Mouse (Mus musculus) T-helper 17 cell (primary cell): Measurements from ENCODE around the gene Bnc1.

Experiments used
- in situ Hi-C, 2 experiments: fragments of 300-600 bp; cut with MboI, MseI; formaldehyde crosslinking; loops; 1 replicate in 1 of 2; 2 replicates in 1 of 2; pipeline ENCODE4 v1.15.1; 2025; ENCODE audit warnings: high pct_unique_total_duplicates in 2 of 2

Bnc1 gene

GRCm38 (mm10) chr7:81974616-81975015 is 17.5 kb downstream of the Bnc1 start:
- in situ Hi-C loops = loop anchor here in 1 of 2 experiments (10.0 kb wide), 1 partner anchor 130 kb away; no protein-coding TSS in a partner anchor

- in situ Hi-C loops = loop anchor here in 1 of 2 experiments (10.0 kb wide), 1 partner anchor 131 kb away; no protein-coding TSS in a partner anchor
Observed at GRCm38 (mm10) chr7:81973939-81974338, 18.2 kb downstream of the Bnc1 start.

- in situ Hi-C loops = loop anchor here in 1 of 2 experiments (10.0 kb wide), 1 partner anchor 131 kb away; no protein-coding TSS in a partner anchor
Observed at GRCm38 (mm10) chr7:81973339-81973738, 18.8 kb downstream of the Bnc1 start.

DNA sequence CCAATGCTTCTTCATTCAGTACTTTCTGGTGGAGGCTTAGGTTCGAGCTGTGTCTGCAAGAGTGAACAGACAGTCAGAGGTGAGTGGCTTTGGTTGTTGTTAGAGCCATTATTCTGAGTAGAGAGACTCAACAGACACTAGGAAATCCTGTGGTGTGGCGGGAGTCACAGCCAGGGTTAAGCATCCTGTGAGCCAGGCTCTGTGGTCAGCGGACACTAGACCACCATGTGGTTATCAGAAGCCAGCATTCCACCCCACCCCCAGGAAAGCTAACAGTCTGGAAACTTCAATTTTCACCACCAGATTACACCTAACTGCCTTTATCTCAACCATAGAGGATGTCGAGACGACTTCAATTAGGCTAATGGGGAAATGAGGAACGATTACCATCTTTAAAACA is 23.1 kb downstream of the Bnc1 start:
- in situ Hi-C loops = no loop called here

DNA sequence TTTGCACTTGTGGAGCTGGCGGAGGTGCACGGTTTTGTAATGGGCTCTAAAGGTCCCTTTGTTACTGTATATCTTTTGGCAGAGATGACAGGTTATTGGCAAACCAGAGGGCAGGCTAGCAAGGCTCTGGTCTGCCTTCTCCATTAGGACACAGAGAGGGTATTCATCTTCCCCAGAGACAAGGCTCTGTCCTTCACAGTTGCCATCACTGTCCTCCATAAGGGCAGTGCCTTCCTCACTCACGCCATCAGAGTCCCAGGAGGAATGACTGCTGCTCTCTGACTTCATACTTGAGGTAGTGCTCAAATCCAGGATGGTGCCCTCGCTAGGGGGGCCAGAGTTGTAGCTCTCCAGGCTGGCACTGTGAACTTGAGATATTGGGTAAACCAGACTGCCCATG is 23.6 kb downstream of the Bnc1 start:
- in situ Hi-C loops = no loop called here

- in situ Hi-C loops = no loop called here
Observed at GRCm38 (mm10) chr7:81966195-81966594, 25.9 kb downstream of the Bnc1 start.

GRCm38 (mm10) chr7:81959704-81960103 is 32.4 kb downstream of the Bnc1 start:
- in situ Hi-C loops = loop anchor here (5.0 to 10.0 kb wide), 5 partner anchors 145 to 318 kb away; no protein-coding TSS in a partner anchor

DNA sequence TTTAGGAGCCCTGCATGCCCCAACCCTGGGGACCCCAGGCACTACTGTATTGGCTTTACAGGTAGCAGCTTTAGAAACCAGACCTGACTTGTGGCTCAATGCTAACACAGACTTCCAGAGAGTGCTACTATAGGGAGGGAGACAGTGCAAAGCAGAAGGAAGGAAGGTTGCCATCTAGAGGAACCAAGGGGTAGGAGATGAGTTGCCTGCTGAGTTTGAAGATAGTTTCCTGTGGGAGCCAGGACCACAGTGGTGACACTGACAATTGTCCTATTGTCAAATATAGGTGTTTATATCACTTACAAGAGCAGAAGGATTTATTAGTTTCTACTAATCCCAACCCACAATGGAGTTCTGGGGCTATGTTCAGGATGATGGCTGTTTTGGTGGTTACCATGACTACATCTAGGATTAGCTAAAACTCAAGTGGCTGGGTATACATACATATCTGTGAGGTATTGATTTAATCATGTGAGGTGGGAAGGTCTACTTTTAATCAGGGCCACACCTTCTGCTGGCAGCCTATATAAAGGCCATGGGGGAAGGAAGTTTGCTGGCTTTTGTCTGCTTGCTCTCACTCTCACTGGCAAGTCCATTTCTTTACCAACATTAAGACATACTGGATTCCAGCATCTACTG is 37.8 kb downstream of the Bnc1 start:
- in situ Hi-C loops = loop anchor here in 1 of 2 experiments (10.0 kb wide), 1 partner anchor 150 kb away; no protein-coding TSS in a partner anchor

- in situ Hi-C loops = loop anchor here in 1 of 2 experiments (10.0 kb wide), 1 partner anchor 154 kb away; no protein-coding TSS in a partner anchor
Observed at GRCm38 (mm10) chr7:81950499-81950898, 41.6 kb downstream of the Bnc1 start.

DNA sequence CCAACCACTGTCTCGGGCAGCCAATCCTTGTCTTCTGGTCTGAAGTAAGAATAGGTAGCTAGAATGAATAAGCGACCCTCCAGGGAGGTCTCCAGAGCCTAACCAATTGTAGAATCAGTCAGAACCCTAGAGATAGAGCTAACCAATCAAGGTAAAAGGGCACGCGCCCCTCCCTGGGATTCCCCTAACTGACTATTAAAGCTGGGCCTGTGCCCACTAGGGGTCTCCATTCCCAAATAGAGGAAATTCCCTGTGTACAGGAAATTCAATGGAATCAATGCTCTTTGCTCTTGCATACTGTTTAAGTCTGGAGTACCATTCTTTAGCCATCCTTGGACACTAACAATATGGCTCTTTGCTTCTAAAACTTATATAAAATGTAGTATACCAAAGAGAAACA is 46.7 kb downstream of the Bnc1 start:
- in situ Hi-C loops = no loop called here

GRCm38 (mm10) chr7:81934806-81935205 is 57.3 kb downstream of the Bnc1 start:
- in situ Hi-C loops = loop anchor here (5.0 to 10.0 kb wide), 3 partner anchors 73 to 1150 kb away; partner anchors contain the start of gene Ramac (in 1 of the 2)

DNA sequence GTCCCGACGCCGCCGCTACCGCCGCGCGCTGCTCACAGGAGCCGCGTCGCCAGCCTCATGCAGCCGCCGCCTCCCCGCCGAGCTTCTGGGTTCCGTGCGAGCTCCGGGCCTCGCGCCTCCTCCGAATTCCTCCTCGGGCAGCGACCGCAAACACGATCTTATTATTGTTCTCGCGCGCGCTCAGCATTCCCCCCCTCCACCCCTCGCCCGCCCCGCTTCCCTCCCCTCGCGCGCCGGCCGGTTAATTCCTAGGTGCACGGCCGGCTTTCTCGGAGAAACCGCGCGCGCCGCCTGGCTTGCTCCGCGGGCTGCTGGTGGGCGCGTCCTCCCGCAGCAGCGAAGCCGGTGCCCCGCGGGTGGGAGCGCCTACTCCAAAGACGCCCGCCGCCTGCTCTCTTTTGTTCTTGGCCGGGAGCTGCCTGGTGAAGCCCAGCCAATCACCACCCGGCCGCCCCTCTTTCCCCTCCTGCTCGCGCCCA is 57.8 kb downstream of the Bnc1 start, which contains the start of gene Hdgfl3:
Gene Hdgfl3 (minus strand): TSS at position 207 of the 479 bp plus-strand sequence.
- in situ Hi-C loops = loop anchor here in 1 of 2 experiments (5.0 to 10.0 kb wide), 2 partner anchors 72 to 1150 kb away; no protein-coding TSS in a partner anchor

GRCm38 (mm10) chr7:81933601-81934266 is 58.4 kb downstream of the Bnc1 start:
- in situ Hi-C loops = loop anchor here in 1 of 2 experiments (5.0 to 10.0 kb wide), 2 partner anchors 71 to 1149 kb away; no protein-coding TSS in a partner anchor

DNA sequence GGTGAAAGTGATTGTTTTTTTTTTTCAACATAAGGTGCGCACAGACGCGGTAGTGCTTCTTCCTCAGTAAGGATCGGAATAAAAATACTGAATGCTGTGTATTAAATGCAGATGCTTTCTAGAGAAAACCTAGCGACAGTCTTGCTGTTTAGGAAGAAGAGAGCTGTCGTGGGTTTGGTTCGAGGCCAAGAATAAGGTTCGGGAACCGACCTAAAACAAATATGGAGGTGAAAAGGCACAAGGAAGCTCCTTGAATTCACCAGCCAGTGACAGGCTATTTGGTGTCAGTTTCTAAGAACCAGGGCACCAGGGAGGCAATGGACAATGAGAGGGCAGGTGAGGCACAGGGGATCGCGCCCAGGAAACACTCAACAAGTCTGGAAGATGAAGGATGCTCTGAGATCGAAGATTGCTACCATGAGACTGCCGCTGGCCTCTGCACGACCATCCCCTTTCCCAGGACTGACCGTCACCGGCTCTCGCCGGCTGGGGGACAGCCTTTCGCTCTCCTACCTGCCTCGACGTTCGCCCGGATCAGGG is 59.0 kb downstream of the Bnc1 start:
- in situ Hi-C loops = loop anchor here in 1 of 2 experiments (5.0 to 10.0 kb wide), 2 partner anchors 71 to 1148 kb away; no protein-coding TSS in a partner anchor

DNA sequence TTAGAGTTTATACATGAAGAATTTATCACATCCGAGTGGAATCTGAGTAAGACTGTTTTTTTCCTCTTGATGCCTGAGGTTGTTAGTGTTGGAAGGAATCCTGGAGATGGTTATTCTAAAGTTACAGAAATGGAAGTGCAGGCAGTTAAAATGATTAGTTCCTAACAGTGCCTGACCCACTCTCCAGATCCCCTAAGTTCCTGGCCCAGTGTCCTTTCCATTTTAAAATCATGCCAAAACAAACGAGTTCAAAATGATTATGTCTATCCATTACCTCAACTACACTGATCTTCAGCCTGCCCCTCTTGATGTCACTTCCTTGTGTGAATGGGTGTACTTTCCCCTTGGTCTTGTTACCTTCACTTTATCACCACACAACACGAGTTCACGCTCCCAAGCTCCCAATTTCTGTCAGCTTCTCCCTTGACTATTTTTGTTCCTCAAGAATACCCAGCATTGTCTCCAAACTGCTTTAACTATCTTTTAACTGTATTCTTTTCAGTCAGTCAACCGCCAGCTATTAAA is 59.5 kb downstream of the Bnc1 start:
- in situ Hi-C loops = loop anchor here in 1 of 2 experiments (5.0 to 10.0 kb wide), 2 partner anchors 70 to 1148 kb away; no protein-coding TSS in a partner anchor

GRCm38 (mm10) chr7:81928998-81929397 is 63.1 kb downstream of the Bnc1 start:
- in situ Hi-C loops = no loop called here

- in situ Hi-C loops = no loop called here
Observed at GRCm38 (mm10) chr7:81921379-81921952, 70.6 kb downstream of the Bnc1 start.

GRCm38 (mm10) chr7:81920314-81920713 is 71.8 kb downstream of the Bnc1 start:
- in situ Hi-C loops = no loop called here

GRCm38 (mm10) chr7:81918316-81918715 is 73.8 kb downstream of the Bnc1 start:
- in situ Hi-C loops = no loop called here
